Mouse (Mus musculus) liver, embryonic 12.5 days (tissue): ENCODE data around the gene Nop58. TPM values are rescaled to one million over a fixed set of nuclear protein-coding genes. Genes with fewer than 3 reads are reported as not detected.

ENCODE experiments used
- ATAC-seq: fragments of 200-750 bp; cut with Nextera tagmentation; 2 replicates; pipeline ENCODE4 v1.8.0; 2017; ENCODE audit warnings: moderate number of reproducible peaks, mild to moderate bottlenecking, moderate library complexity
- H3K27ac ChIP-seq: fragments of 300-500 bp; sonication (generic); 2 replicates; pipeline ENCODE4 v1.5.1; 2016; ENCODE audit warnings: mild to moderate bottlenecking
- H3K27me3 ChIP-seq: fragments of 300-500 bp; sonication (generic); replicated peaks from 2 replicates; pipeline ENCODE4 v1.6.1; 2016; ENCODE audit warnings: mild to moderate bottlenecking, moderate library complexity
- H3K36me3 ChIP-seq: fragments of 300-500 bp; sonication (generic); 2 replicates; pipeline ENCODE4 v1.6.1; 2016; ENCODE audit warnings: mild to moderate bottlenecking, moderate library complexity
- H3K4me1 ChIP-seq: fragments of 300-500 bp; sonication (generic); 2 replicates; pipeline ENCODE4 v1.6.1; 2016
- H3K4me2 ChIP-seq: fragments of 300-500 bp; sonication (generic); 2 replicates; pipeline ENCODE4 v1.6.1; 2016; ENCODE audit warnings: mild to moderate bottlenecking, moderate library complexity
- H3K4me3 ChIP-seq: fragments of 300-500 bp; sonication (generic); 2 replicates; pipeline ENCODE4 v1.5.1; 2016; ENCODE audit warnings: mild to moderate bottlenecking, moderate library complexity
- H3K9ac ChIP-seq: fragments of 300-500 bp; sonication (generic); 2 replicates; pipeline ENCODE4 v1.6.1; 2016; ENCODE audit warnings: mild to moderate bottlenecking, moderate library complexity
- H3K9me3 ChIP-seq: fragments of 300-500 bp; sonication (generic); replicated peaks from 2 replicates; pipeline ENCODE4 v1.6.1; 2016; ENCODE audit warnings: mild to moderate bottlenecking, moderate library complexity
- WGBS: fragments of 180-500 bp; shearing (Covaris S2); methylation state at CpG from one replicate; pipeline ENCODE4 v1.1.7; 2016; ENCODE audit not compliant: insufficient replicate concordance; 5-methylcytosine and 5-hydroxymethylcytosine counted together
- polyA plus RNA-seq: library from polyadenylated mRNA; unstranded; fragments of >200 nt; fragmentation: Nextera tagmentation; extraction: Ambion mirVana; gene quantifications from 2 replicates; pipeline ENCODE4 v1.2.1, GENCODE M21; 2016

Nop58 gene
- polyA plus RNA-seq, 1 experiment from 2014 or later: 282 TPM

DNA sequence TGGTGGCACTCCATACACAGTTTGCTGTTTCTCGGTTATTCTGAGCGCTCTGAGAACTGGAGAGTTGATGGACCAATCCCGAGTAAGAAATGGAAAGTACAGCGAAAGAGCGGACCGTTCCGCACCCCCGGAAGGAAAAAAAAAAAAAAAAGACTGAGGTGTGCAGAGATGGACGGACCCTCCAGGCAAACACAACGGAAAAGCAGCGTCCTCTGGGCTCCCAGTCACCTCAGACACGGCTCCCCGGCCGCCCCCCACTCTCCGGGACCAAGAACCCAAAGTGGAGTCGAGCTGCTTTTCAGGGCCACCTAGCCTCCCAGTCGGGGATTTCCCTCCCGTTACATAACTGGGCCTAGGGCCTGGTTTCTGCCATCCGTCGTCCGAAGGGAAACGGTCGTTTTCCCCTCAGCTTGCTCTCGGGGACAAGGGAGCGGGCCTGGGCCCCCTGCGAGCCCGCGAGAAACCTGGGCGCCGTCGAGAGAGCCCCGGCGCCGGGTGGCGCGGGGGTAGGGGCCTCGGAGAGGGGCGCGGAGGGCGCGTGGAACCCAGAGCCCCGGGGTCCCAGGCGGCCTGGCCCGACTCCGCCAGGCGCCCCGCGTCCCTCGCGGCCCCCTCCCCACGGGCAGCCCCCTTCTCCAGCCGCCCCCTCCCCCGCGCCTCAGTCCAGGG is 14.7 kb upstream of the Nop58 start:
- H3K4me1 ChIP-seq: peaks cover 41% of the 10 kb centered on the region
- H3K27ac ChIP-seq: peak overlapping the region; percentile 90
- WGBS: 2% methylated on average over 42 of the region's 54 CpGs
- H3K4me3 ChIP-seq: peak overlapping the region; percentile 100
- H3K9me3 ChIP-seq: no peaks in the 10 kb centered on the region
- H3K4me2 ChIP-seq: peak overlapping the region; percentile 84
- peak; percentile 74 for ATAC-seq
- peaks cover 19% of the 10 kb centered on the region; the same call in 1 of the 2 replicates for H3K36me3 ChIP-seq
- H3K27me3 ChIP-seq: no peaks in the 10 kb centered on the region
- peak overlapping the region; percentile 98 for H3K9ac ChIP-seq

DNA sequence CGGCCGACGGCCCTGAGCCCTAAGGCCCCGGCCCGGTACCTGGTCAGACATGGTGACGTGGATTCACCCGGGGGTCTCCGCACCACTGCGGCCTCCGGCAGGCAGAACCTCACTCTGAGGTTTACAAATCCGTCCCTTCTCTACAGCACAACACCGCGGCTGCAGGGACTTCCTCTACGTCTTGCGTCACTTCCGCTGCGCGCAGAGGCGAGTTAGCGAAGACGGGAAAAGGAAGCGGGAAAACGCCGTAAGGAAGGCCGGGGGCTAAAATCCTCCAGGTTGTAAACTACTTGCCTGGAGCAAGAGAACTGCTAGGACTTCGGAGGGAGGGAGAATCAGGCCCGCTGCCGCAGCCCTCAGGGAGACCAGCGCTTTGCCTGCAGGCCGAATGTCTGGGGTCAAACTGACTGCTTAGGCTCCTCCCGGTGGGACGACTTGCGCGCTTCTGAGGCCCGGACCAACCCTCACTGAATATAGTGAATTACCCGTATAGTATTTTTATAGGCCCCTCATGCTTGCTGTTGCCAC is 14.1 kb upstream of the Nop58 start, which contains the start of gene Sumo1:
Sumo1 (minus strand) TSS at position 194 of the 528 bp plus-strand sequence.
- peaks cover 19% of the 10 kb centered on the region; the same call in 1 of the 2 replicates for H3K36me3 ChIP-seq
- H3K4me2 ChIP-seq: peak within 1 kb of the TSS; percentile 84
- ATAC-seq: peak; percentile 90
- no peaks in the 10 kb centered on the region for H3K27me3 ChIP-seq
- peak within 1 kb of the TSS; percentile 100 for H3K4me3 ChIP-seq
- peaks cover 35% of the 10 kb centered on the region for H3K4me1 ChIP-seq
- H3K27ac ChIP-seq: peak within 1 kb of the TSS; percentile 90
- under 1% methylated on average over 36 of the region's 36 CpGs for WGBS
- no peaks in the 10 kb centered on the region for H3K9me3 ChIP-seq
- peak within 1 kb of the TSS; percentile 98 for H3K9ac ChIP-seq

DNA sequence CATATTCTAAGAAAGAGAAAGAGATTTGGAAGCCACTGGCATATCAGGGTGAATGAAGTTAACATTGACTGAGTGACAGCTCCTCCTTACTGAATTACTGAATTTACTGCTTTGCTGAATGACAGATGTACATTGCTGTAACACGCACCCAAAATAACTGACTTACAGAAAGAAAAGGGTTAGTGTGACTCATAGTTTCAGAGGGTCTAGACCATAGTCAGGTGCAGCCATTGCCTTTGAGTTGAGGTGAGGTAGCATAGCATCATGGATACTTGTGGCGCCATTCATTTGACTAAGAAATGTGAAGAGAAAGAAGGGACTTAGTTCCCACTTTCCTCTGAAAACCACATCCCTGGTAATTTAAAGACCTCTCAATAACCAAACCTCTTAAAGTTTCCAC is 11.1 kb upstream of the Nop58 start:
- Histone ChIP-seq H3K27me3 (0 out of 2 replicates have a peak, but pooled peaks cover 6% of the 10 kb centered on the region), H3K36me3 (peaks cover 16% of the 10 kb centered on the region; the same call in 1 of the 2 replicates), H3K27ac (no peak overlapping the region), H3K9me3 (no peaks in the 10 kb centered on the region), H3K4me3 (no peak overlapping the region), H3K4me1 (peaks cover 19% of the 10 kb centered on the region), H3K4me2 (no peak overlapping the region), H3K9ac (no peak overlapping the region)
- WGBS: 80% methylated on average over 2 of the region's 2 CpGs
- ATAC-seq: no peak

DNA sequence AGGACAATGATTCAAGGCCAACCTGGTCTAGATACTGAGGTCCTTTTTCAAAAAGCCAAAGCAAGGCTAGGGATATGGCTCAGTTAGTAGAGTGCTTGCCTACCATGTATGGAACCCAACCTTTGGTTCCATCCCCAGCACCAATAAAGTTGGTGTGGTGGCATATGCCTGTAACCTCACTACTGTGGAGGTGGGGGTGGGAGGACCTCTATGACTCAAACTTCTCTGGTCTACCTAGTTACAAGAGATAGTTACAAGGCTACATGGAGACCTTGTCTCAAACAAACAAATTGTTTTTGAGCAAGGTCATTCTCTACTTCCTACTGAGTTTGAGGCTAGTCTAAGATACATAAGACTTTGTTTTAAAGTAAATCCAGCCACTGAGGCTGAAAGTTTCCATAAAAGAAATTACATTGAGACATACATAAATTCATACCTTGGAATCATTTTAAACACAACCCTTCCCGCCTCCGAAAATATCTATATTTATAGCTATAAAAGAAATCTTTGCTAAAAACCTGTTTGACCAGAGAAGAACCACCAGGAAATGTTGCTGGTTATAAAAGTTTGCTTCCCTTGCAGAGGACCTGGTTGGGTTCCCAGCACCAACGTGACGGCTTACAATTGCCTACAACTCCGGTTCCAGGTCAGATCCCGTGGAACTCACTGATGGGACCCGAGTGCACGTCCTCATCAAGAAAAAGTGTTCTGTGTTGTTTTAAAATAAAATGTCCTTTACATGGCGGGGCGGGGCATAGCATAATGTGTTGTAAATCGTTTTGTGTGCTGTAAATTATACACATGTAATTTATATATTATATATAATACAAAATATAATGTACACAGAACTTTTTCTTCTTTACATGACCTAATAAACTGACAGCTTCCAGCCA is 599 bp upstream of the Nop58 start:
- H3K4me3 ChIP-seq: peak overlapping the region; percentile 84
- peaks cover 16% of the 10 kb centered on the region; the same call in 1 of the 2 replicates for H3K36me3 ChIP-seq
- 8% methylated on average over 11 of the region's 11 CpGs for WGBS
- peak overlapping the region; percentile 64; the same call in 1 of the 2 replicates for H3K9ac ChIP-seq
- peaks cover 34% of the 10 kb centered on the region for H3K4me1 ChIP-seq
- peak overlapping the region; percentile 81 for H3K27ac ChIP-seq
- no peaks in the 10 kb centered on the region for H3K9me3 ChIP-seq
- peaks cover 14% of the 10 kb centered on the region for H3K27me3 ChIP-seq
- peak; percentile 16 for ATAC-seq
- peak overlapping the region; percentile 83 for H3K4me2 ChIP-seq

DNA sequence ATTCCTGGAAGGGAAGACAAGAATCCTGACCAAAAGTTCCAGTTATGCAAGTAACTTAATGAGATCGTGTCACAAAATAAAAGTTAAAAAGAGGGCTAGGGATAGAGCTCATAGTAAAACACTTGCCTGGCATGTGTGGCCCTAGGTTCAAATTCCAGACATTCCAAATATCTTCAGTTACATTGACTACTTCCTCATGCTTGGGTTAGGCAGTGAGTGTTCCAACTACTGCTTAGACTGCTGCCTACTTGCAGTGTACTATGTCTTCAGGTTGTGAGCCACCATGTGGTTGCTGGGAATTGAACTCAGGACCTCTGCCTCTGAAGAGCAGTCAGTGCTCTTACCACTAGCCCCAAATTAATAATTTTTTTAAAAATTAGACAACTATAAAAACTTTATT is 2.7 kb downstream of the Nop58 start:
- Histone ChIP-seq H3K4me2 (peak overlapping the region; percentile 83), H3K4me1 (peaks cover 42% of the 10 kb centered on the region), H3K27me3 (peaks cover 8% of the 10 kb centered on the region), H3K9me3 (no peaks in the 10 kb centered on the region), H3K27ac (no peak overlapping the region), H3K36me3 (peaks cover 44% of the 10 kb centered on the region), H3K9ac (peak overlapping the region; percentile 85), H3K4me3 (peak overlapping the region; percentile 84)
- ATAC-seq: no peak
- WGBS: 43% methylated on average over 1 of the region's 1 CpGs

DNA sequence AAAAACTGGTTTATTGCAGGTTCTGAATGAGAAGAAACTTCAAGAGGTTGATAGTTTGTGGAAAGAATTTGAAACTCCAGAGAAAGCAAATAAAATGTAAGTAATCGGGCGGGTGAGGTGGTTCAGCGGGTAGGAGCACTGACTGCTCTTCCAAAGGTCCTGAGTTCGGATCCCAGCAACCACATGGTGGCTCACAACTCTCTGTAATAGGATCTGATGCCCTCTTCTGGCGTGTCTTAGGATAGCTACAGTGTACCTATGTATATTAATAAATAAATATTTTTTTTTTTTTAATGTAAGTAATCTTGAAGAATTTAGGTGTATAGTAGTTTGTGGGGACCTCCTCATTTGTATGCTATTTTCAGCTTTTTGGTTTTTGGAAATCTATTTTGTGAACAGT is 5.7 kb downstream of the Nop58 start:
- Histone ChIP-seq H3K4me1 (peaks cover 39% of the 10 kb centered on the region), H3K27me3 (no peaks in the 10 kb centered on the region), H3K9me3 (no peaks in the 10 kb centered on the region), H3K9ac (no peak overlapping the region), H3K4me2 (no peak overlapping the region), H3K4me3 (no peak overlapping the region), H3K27ac (no peak overlapping the region), H3K36me3 (peaks cover 73% of the 10 kb centered on the region)
- 78% methylated on average over 5 of the region's 5 CpGs for WGBS
- ATAC-seq: no peak

DNA sequence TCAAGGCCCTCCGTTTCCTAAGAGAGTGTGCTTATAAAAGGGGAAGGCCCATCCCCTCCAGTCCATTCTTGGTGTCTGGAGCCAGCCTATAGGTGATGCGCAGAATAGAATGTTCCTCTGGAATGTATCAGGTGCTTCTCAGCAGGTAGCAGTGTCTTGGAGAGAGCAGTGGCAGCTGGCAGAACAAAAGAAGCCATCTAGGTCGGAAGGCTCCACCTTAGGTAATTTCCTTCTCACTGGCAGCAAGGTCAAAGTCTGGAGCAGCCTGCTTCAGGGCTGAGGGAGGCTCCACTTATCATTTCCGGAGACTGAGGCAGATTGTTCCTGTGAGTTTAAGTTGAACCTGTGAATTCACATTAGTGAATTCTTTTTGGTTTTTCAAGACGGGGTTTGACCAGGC is 13.0 kb downstream of the Nop58 start:
- H3K4me1 ChIP-seq: no peaks in the 10 kb centered on the region
- no peak overlapping the region for H3K4me3 ChIP-seq
- H3K27me3 ChIP-seq: no peaks in the 10 kb centered on the region
- no peak overlapping the region for H3K4me2 ChIP-seq
- H3K27ac ChIP-seq: no peak overlapping the region
- H3K9ac ChIP-seq: no peak overlapping the region
- H3K9me3 ChIP-seq: no peaks in the 10 kb centered on the region
- ATAC-seq: no peak
- peaks cover 96% of the 10 kb centered on the region for H3K36me3 ChIP-seq
- WGBS: 83% methylated on average over 5 of the region's 5 CpGs

DNA sequence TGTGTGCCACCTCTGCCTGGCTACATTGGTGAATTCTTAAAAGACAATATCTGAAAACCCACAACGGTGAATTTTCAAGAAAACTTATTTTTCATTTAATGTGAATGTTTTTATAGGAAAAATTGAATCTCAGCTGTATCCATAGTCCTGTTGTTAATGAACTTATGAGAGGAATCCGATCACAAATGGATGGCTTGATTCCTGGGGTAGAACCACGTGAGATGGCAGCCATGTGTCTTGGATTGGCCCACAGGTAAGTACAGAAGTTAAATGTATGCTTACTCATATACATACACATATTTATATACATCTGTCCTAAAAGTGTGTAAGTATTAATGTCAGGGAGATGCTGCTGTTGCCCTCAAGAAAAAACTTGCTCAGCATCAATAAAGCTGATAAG is 13.4 kb downstream of the Nop58 start:
- Histone ChIP-seq H3K9ac (no peak overlapping the region), H3K4me1 (no peaks in the 10 kb centered on the region), H3K9me3 (no peaks in the 10 kb centered on the region), H3K27me3 (no peaks in the 10 kb centered on the region), H3K27ac (no peak overlapping the region), H3K36me3 (peaks cover 96% of the 10 kb centered on the region), H3K4me3 (no peak overlapping the region), H3K4me2 (no peak overlapping the region)
- no peak for ATAC-seq
- 88% methylated on average over 3 of the region's 3 CpGs for WGBS

DNA sequence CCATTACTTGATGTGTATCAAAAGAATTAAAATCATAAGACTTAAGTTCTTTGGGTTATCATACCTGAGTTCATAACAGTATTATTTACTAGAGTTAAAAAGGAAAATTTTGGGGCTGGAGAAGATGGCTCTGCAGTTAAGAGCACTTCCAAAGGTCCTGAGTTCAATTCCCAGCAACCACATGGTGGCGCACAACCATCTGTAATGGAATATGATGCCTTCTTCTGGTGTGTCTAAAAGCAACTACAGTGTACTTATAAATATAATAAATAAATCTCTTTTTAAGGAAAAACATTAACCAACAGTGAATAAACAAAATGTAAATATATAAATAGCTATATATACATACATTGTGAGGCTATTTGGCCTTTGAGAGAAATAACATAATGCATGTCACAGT is 17.0 kb downstream of the Nop58 start:
- Histone ChIP-seq H3K4me3 (no peak overlapping the region), H3K36me3 (peaks cover 92% of the 10 kb centered on the region), H3K4me1 (no peaks in the 10 kb centered on the region), H3K27me3 (no peaks in the 10 kb centered on the region), H3K9me3 (no peaks in the 10 kb centered on the region), H3K27ac (no peak overlapping the region), H3K4me2 (no peak overlapping the region), H3K9ac (no peak overlapping the region)
- WGBS: 92% methylated on average over 1 of the region's 1 CpGs
- ATAC-seq: no peak

DNA sequence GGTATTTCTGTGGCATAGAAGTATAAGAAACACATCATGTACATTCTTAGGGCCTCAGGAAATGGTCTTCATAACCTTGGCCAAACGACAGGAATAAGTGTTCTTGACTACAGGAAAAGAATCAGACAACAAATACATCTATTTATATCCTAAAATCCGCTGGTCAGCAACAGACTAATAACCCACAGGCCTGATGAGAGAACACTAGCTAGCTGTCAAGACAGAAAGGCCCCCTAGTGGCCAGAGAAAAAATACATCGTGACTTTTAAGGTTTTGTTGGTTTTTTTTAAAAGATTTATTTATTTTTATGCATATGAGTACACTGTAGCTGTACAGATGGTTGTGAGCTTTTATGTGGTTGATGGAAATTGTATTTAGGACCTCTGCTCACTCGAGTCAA is 35.1 kb downstream of the Nop58 start:
- no peak for ATAC-seq
- H3K9me3 ChIP-seq: no peaks in the 10 kb centered on the region

DNA sequence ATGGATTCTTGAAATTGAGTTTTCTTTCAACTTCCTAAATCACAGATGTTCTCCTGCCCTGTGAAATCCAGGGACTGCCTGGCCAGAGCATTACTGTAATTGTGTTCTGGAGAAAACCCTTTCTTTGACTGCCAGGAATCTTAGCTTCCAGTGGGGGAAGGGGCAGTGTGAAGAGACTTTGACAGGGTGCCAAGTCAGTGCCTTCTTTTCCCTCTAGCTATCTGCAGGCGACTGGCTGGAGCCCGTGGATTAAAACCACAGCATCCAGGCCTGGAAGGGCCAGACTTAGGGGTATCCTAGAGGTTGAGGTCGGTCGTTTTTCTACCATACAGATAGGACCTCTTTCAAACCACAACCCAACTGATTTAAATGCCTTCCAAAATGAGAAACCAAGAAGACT is 40.9 kb downstream of the Nop58 start:
- 34% methylated on average over 4 of the region's 4 CpGs for WGBS
- H3K9me3 ChIP-seq: no peaks in the 10 kb centered on the region
- no peak overlapping the region for H3K27ac ChIP-seq
- no peak overlapping the region for H3K9ac ChIP-seq
- H3K36me3 ChIP-seq: peaks cover 13% of the 10 kb centered on the region
- H3K4me3 ChIP-seq: no peak overlapping the region
- ATAC-seq: no peak
- H3K4me1 ChIP-seq: no peaks in the 10 kb centered on the region
- H3K27me3 ChIP-seq: no peaks in the 10 kb centered on the region
- H3K4me2 ChIP-seq: no peak overlapping the region

More for the DNA sequence above, 35.1 kb downstream of the Nop58 start:
- no peaks in the 10 kb centered on the region for H3K4me1 ChIP-seq
- no peak overlapping the region for H3K9ac ChIP-seq
- peaks cover 64% of the 10 kb centered on the region for H3K36me3 ChIP-seq
- no peak overlapping the region for H3K4me2 ChIP-seq
- no peaks in the 10 kb centered on the region for H3K27me3 ChIP-seq
- WGBS: 30% methylated on average over 4 of the region's 4 CpGs
- H3K4me3 ChIP-seq: no peak overlapping the region
- H3K27ac ChIP-seq: no peak overlapping the region

DNA sequence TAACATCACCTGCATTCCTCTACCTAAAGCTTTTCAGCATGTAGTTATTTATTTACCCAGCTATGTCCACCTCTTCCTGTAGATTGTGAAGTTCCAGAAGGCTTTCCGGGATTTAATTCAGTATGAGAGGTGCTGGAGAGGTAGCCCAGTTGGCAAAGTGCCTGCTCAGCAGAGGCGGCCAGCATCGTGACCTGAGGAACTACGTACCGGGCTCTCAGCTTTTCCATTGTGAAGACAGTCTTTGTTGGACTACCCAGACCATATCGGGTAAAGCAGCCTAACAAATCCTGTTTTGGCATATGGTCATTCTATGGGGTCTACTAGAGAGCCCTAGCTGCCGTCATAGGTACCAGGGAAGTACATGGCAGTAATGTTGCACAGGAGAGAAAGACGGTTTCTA is 45.3 kb downstream of the Nop58 start:
- no peaks in the 10 kb centered on the region for H3K4me1 ChIP-seq
- no peak overlapping the region for H3K27ac ChIP-seq
- no peak overlapping the region for H3K9ac ChIP-seq
- 82% methylated on average over 8 of the region's 8 CpGs for WGBS
- H3K36me3 ChIP-seq: no peaks in the 10 kb centered on the region
- H3K27me3 ChIP-seq: no peaks in the 10 kb centered on the region
- no peak overlapping the region for H3K4me3 ChIP-seq
- no peaks in the 10 kb centered on the region for H3K9me3 ChIP-seq
- ATAC-seq: no peak
- H3K4me2 ChIP-seq: no peak overlapping the region
